Mouse (Mus musculus): Measurements from ENCODE around the gene Nalcn.
A peak's percentile ranks its signal among the peaks of the same experiment; 100 is the strongest.

Gene Nalcn

GRCm38 (mm10) chr14:123512923-123513322 is 114.0 kb downstream of the Nalcn start:
- DNase-seq (ENCODE audit: low spot score) = peak; percentile 12

DNA sequence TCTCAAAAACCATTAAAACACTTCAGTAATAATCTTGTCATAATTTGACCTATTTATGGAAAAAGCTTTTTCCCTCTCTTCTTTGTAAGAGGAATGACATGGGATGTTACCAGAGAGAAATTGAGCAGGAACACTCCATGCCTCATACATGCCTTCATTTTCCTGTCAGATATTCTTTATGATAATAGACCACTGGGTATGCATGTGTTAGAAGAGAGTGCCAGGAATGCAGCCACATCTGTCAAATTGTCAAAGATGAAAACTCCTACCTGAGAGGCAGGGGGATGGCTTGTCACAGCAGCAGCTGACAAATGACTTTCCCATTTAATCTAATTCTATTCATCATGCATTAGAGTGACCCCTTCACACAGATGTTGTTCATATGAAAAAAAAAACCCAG is 131.4 kb downstream of the Nalcn start:
- no peak for DNase-seq (ENCODE audit: low spot score)

DNA sequence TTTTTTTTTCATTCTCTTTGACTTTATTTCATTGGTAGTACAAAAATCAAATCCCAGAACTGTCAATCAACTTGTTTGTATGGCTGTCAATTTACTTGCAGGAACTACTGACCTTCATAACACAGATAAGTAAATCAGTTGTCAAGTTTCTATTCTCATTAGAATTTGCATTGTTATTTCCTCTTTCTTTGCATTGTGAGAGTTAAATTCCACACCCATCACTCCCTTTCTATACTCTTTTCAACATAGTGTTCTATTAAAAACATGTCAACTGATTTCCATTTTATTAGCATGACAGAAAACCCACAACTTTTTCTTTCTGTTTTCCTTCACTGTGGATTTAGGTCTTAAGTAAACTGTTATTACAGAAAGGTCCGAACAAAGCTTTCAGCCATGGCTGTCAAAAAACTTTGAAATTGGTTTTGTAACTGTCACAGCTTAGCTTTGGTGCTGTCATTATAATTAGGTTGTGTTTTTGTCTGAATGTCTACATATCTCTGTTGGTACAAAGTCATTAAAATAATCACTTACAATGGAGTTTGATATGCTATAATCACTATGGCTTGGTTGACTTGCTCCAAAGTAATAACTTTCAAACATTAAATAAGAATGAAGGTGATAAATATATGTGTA is 138.3 kb downstream of the Nalcn start:
- no peak for DNase-seq (ENCODE audit: low spot score)

- DNase-seq (ENCODE audit: low spot score) = no peak
Observed at GRCm38 (mm10) chr14:123462026-123462425, 164.9 kb downstream of the Nalcn start.

DNA sequence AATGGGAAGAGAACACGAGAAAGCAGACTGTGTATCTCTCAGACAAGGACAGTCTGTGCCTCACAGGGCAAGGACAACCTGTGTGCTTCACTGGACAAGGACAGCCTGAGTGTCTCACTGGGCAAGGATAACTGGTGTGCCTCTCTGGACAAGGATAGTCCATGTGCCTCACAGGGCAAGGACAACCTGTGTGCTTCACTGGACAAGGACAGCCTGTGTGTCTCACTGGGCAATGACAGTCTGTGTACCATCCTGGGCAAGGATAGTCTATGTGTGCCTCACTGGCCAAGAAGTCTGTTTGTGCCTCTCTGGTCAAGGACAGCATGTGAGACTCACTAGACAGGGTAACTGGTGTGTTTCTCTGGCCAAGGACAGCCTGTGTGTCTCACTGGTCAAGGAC is 180.9 kb downstream of the Nalcn start:
- DNase-seq (ENCODE audit: low spot score) = no peak

DNA sequence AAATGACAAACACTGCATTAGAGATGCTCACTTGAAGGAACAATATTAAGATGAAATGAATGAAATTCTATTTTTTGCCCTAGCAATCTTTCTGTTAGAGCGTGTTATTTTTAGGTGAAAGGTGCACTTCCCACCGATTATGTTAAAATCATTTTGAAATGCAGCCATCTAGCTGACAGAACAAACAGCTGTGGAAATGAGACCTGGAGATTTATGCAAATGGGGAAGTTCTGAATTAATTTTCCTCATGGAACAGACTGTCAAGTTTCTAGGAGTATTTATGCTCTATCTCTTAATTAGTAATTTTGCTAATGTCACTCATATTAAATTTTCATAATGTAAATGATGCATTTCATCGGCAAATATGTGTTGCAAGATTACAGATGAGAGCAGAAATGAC is 191.4 kb downstream of the Nalcn start:
- DNase-seq (ENCODE audit: low spot score) = no peak

DNA sequence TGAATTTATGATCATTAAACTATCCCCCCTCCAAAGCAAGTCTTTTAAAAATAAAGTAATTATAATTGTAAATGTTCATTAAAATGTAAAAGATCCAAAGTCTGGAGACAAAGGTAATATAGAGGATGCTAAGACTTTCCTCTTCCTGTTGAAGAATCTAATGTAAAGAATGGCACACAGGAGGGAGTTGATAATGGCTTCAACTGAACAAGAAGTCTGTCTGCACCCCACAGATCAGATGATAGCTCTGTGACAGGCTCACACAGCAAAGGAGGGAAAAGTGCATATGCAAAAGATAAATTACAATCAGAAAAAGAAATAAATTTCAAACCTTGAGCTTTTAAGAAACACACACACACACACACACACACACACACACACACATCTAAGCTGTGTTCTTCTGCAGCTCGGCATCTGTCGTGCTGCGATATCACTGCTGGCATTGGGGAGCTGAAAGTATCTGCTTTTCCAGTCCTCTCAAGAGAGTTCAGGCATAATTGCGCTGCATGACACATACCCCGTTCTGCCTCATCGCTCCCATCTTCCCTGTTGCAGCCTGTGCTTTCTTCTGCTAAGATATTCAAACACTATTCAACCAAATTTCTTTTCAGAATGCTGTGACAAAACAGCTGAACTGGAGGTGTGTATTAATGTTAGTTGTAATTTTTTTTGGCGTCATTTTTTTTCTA is 250.6 kb downstream of the Nalcn start:
- DNase-seq (ENCODE audit: low spot score) = no peak

DNA sequence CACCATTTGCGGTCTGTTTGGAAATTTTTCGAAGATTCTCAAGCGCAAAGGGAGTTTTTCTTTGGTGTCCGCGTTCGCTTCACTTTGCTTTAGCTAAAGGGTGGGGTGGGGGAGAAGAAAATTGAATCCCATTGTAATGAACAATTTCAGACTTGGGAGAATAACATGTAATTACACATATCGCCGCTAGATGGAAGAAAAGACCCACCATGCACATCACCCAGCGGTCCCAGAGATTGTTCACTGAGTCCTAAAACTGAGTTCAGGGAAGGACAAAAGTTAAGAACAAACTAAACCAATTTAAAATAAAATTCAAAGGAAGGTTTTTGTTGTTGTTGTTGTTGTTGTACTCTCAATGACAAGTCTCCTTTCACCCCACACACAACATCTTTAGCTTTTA is 255.4 kb downstream of the Nalcn start:
- DNase-seq (ENCODE audit: low spot score) = peak; percentile 72

DNA sequence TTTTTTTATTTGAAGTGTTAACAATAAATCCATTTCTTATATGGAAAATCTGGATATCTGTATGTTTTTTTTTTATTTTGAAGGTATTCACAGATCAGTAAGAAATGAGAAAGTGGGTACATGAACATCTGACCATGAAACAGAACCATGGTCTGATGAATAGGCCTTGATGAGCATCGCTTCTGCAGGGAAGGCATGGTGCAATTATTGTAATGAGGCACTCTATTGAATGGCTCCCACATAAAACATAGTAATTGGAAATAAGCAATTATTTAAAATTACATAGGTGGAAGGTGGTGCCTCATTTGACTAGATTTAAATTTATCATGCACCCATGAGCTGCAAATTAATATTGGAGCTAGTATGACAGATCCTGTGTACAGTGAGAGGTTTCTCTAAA is 267.3 kb downstream of the Nalcn start:
- DNase-seq (ENCODE audit: low spot score) = no peak

DNA sequence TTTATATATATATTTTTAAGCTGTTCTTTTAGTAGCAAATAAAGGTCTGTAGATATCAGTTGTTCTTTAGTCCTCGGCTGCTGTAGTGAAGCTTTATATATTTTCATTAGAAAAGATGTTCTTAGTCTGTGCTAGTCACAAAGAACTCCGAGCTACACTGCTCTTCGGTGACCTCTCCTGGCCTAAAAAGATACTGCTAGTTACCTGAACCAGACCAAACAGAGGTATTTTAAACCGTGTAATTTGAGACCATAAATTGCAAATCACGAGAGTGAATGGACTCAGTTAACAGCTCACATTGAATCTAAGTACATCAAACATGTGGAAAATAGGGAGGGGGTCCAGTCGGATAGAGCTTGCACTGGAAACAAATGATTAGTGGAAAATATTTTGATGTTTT is 274.0 kb downstream of the Nalcn start:
- DNase-seq (ENCODE audit: low spot score) = peak; percentile 75

- DNase-seq (ENCODE audit: low spot score) = no peak
Observed at GRCm38 (mm10) chr14:123331841-123332240, 295.1 kb downstream of the Nalcn start.

DNA sequence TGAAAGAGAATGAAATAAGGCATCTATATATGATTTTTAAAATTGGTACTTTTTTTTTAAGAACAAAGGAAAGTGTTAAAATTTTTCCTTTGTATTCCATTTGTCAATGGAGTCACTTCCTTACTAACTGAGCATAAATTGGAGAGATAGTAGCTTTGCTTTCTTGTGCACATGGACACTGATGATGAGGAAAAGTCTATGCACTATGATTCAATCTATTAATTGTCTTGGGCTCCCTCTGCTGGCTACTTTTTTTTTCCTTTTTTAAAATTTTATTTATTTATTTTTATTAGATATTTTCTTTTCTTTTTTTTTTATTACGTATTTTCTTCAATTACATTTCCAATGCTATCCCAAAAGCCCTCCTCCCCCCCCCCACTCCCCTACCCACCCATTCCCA is 312.6 kb downstream of the Nalcn start:
- peak; percentile 39 for DNase-seq (ENCODE audit: low spot score)

GRCm38 (mm10) chr14:123312371-123312770 is 314.6 kb downstream of the Nalcn start:
- no peak for DNase-seq (ENCODE audit: low spot score)

DNA sequence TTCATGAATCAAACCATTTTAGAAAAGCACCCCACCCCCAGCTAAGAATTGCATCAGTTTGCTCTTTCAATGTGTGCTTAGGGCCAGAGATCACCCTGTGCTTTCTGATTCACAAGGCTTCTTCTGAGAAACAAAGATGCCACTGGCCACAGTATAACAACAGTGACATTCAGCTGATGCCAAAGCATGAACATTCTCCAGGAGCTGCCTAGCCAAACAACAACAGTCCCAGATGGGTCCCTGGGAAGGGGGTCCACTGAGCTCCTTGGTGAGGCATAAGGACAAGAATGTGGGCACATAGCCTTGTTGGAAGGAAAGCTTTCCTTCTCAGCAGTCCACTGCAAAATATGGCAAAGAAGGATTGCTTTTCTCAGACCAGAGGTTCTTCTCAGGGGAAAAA is 330.9 kb downstream of the Nalcn start:
- DNase-seq (ENCODE audit: low spot score) = no peak

DNA sequence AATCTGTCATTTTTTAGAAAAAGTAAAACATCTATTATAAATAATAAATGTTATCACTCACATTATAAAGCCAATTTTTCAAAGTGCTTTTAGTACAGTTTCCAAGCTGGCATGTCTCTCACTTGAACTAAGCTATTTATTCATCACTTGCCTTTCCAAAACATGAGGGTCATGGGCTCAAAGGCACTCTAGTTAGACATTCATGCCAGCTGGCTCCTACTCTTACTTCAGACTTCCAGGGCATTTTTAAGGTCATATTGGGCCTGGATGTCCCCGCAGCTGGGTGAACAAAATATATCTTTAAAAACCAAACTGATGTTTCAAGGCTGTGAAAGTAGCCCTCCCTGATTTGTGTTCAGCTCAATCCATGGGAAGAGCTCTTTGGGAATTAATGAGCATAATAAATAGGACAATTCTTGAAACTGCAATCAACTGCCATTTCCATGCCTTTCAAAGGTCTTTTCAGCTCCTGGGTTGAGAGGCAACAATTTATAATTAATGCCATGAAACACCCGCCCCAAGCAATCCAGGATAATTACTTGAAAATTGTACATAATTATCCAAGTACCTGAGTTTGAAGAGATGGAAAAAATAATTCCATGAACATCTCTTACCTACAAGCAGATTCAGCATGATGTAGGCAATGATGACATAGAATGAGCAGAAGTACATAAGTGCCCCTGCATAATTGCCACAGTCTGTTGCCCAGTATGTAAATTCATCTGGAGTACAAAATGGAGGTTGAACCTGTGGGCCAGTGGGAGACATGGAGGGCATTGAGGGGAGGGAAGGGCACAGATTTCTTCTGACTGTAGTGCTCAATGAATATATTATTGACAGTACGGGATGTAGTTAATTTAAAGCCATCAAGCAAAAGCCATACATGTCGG is 335.6 kb downstream of the Nalcn start:
- no peak for DNase-seq (ENCODE audit: low spot score)

DNA sequence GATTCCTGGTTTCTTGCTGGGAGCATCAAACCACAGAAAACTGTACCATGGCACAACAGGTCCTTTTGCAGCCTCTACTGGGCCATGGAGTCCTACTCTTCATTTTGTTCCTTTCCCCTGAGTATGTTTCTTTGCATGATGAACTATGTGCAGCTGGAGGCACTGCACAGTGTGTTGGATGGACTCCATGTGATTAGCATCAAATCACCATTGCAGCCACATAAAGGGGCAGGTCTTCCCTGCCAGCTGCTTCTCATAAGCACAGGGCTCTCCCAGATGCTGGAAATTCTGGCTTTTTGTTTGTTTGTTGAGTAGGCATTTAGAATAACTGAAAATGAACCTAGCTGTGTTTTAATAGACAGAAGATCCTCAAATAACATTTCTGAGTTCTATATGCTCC is 344.8 kb downstream of the Nalcn start:
- DNase-seq (ENCODE audit: low spot score) = no peak

DNA sequence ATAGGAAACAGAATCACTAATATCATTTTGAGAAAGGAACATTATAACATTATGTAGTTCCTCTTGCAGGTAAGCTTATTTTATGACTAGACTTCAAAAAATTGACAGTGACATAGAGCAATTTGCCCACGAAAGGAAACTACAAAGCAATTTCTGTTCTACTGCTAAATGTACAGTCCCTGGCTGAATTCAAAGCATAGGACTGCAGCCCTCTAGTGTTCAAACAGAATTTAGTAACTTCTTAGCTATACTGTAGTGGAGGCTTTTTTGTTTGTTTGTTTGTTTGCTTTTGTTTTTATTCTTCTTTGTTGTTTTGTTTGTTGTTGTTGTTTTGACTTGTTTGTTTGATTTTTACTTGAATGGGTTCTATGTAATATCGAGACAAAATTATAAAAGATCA is 354.8 kb downstream of the Nalcn start:
- peak; percentile 14 for DNase-seq (ENCODE audit: low spot score)

- no peak for DNase-seq (ENCODE audit: low spot score)
Observed at GRCm38 (mm10) chr14:123240738-123241137, 386.2 kb downstream of the Nalcn start.

GRCm38 (mm10) chr14:123239945-123240344 is 387.0 kb downstream of the Nalcn start:
- DNase-seq (ENCODE audit: low spot score) = peak; percentile 69

DNA sequence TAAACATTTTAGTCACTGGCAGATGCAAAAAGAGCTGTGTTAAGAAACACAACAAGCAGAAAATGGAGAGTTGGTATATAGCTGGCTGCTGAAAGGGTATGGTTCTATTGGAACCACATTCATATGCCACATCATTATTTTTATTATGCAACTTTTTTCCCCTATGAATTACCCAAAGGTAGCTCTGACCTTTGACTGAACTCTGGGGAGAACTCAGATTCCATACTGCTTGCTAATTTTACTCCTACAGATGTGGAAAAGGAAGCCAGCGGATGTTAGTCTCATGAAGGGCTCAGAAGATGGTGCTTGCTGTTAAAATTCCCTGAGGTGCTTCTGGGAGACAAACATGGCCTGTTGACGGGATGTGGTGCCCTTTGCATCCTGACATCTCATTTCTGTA is 389.9 kb downstream of the Nalcn start:
- DNase-seq (ENCODE audit: low spot score) = no peak

GRCm38 (mm10) chr14:123232630-123233206 is 394.2 kb downstream of the Nalcn start:
- DNase-seq (ENCODE audit: low spot score) = no peak

Data from embryo, embryonic 10.5 days (tissue).